Mouse (Mus musculus) heart, embryonic 11.5 days (tissue): Measurements from ENCODE around the gene Tanc1. TPM values are rescaled to one million over a fixed set of nuclear protein-coding genes. Genes with fewer than 3 reads are reported as not detected.

Experiments
- ATAC-seq: fragments of 200-750 bp; cut with Nextera tagmentation; replicated peaks from 2 replicates; pipeline ENCODE4 v1.8.0; 2017; ENCODE audit warnings: moderate library complexity; ENCODE audit not compliant: insufficient number of reproducible peaks, low FRiP score, low TSS enrichment
- H3K27ac ChIP-seq: fragments of 300-500 bp; sonication (generic); 2 replicates; pipeline ENCODE4 v1.5.1; 2014; ENCODE audit warnings: mild to moderate bottlenecking, low read depth, low read length
- H3K27me3 ChIP-seq: fragments of 300-500 bp; sonication (generic); 2 replicates; pipeline ENCODE4 v1.6.1; 2014; ENCODE audit warnings: mild to moderate bottlenecking, low read length, mixed read lengths; ENCODE audit not compliant: control insufficient read depth, insufficient read depth
- H3K36me3 ChIP-seq: fragments of 300-500 bp; sonication (generic); 2 replicates; pipeline ENCODE4 v1.6.1; 2014; ENCODE audit warnings: mild to moderate bottlenecking, low read length, moderate library complexity, mixed read lengths; ENCODE audit not compliant: control insufficient read depth, insufficient read depth
- H3K4me1 ChIP-seq: fragments of 300-500 bp; sonication (generic); 2 replicates; pipeline ENCODE4 v1.6.1; 2014; ENCODE audit warnings: low read length; ENCODE audit not compliant: control insufficient read depth, insufficient read depth
- H3K4me2 ChIP-seq: fragments of 300-500 bp; sonication (generic); 2 replicates; pipeline ENCODE4 v1.6.1; 2014; ENCODE audit warnings: mild to moderate bottlenecking, moderate library complexity
- H3K4me3 ChIP-seq: fragments of 300-500 bp; sonication (generic); 2 replicates; pipeline ENCODE4 v1.5.1; 2014; ENCODE audit warnings: low read depth, low read length
- H3K9ac ChIP-seq: fragments of 300-500 bp; sonication (generic); 2 replicates; pipeline ENCODE4 v1.6.1; 2014; ENCODE audit warnings: mild to moderate bottlenecking, low read depth, low read length, moderate library complexity
- H3K9me3 ChIP-seq: fragments of 300-500 bp; sonication (generic); replicated peaks from 2 replicates; pipeline ENCODE4 v1.6.1; 2016; ENCODE audit warnings: low read length; ENCODE audit not compliant: control insufficient read depth
- WGBS: fragments of 180-500 bp; shearing (Covaris S2); extraction: QIAGEN DNeasy Blood & Tissue Kit; methylation state at CpG from one replicate; pipeline ENCODE4 v1.1.7; 2014; ENCODE audit not compliant: insufficient replicate concordance; 5-methylcytosine and 5-hydroxymethylcytosine counted together
- polyA plus RNA-seq: library from polyadenylated mRNA; unstranded; fragments of >200 nt; fragmentation: Nextera tagmentation; extraction: Ambion mirVana; gene quantifications from 2 replicates; pipeline ENCODE4 v1.2.1, GENCODE M21; 2014

Gene Tanc1
- polyA plus RNA-seq, 1 experiment from 2014 or later: 26.0 TPM

GRCm38 (mm10) chr2:59717746-59718294, 106.0 kb downstream of the Tanc1 start:
- Histone ChIP-seq H3K27me3 (no peaks in the 10 kb centered on the region), H3K27ac (no peak overlapping the region), H3K36me3 (no peaks in the 10 kb centered on the region), H3K9ac (no peak overlapping the region), H3K4me2 (no peak overlapping the region), H3K4me1 (peaks cover 21% of the 10 kb centered on the region), H3K4me3 (no peak overlapping the region), H3K9me3 (no peaks in the 10 kb centered on the region)
- 77% methylated on average over 3 of the region's 3 CpGs for WGBS
- no peak for ATAC-seq

DNA sequence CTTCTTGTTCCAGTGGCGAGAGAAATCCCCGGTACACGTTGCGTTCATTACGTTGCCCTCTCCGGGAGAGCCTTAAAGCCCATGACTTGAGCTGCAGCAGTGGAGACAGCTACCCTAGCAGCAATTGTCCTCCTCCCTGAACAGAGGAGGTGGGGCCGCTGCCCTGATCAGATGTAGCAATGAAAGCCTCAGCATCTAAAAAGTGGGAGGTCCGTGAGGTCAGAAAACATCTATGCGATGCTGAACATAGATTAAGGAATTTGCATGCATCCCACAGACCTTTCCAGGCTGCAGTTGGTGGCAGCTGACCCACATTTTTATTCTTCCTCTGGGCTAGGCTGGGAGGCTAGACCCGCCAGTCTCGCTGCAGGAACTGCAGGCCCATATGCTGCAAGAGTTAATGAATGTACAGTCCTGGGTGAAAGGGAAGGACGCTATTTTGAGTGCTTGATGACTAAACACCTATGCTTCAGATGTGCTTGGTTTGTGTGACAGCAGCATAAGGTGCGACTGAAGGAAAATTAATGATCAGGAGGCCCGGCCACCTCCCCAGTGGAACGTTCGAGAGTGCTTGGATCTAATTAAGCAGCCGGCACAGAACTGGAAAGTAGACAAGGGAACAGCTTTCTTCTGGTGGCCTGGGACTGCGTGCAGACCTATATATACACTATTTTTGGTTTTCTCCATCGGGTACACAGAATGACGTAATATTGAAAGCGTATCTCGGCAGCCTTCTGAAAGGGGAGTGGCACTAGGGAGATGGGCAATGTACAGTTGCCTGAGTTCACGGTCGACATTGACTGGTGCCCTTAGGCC, 107.0 kb downstream of the Tanc1 start:
- no peaks in the 10 kb centered on the region for H3K9me3 ChIP-seq
- H3K27ac ChIP-seq: no peak overlapping the region
- no peak overlapping the region for H3K4me3 ChIP-seq
- 72% methylated on average over 24 of the region's 24 CpGs for WGBS
- no peak overlapping the region for H3K9ac ChIP-seq
- H3K4me1 ChIP-seq: peaks cover 19% of the 10 kb centered on the region
- no peak overlapping the region for H3K4me2 ChIP-seq
- no peaks in the 10 kb centered on the region for H3K27me3 ChIP-seq
- no peaks in the 10 kb centered on the region for H3K36me3 ChIP-seq
- no peak for ATAC-seq

DNA sequence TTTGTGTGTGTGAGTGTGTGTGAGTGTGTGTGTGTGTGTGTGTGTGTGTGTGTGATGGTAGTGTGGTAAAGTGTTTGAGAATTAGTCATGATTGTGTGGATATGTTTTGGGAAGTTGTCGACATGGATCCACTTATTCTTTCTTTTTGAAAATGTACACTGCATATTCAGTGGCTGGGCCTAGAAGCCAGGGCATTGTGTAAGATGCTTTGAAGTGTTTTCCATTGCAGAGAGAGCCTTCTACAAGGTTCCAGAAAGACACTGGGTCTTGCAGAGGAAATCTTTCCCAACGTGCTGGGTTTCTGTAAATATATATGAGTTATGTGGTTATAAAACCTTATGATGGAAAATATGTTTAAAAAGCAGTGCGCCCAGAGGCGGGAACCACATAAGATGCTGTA, 108.0 kb downstream of the Tanc1 start:
- H3K4me1 ChIP-seq: peaks cover 19% of the 10 kb centered on the region
- no peak overlapping the region for H3K4me2 ChIP-seq
- 88% methylated on average over 4 of the region's 4 CpGs for WGBS
- no peak overlapping the region for H3K9ac ChIP-seq
- no peak overlapping the region for H3K4me3 ChIP-seq
- H3K36me3 ChIP-seq: no peaks in the 10 kb centered on the region
- ATAC-seq: no peak
- H3K27ac ChIP-seq: no peak overlapping the region
- H3K9me3 ChIP-seq: no peaks in the 10 kb centered on the region
- H3K27me3 ChIP-seq: no peaks in the 10 kb centered on the region

DNA sequence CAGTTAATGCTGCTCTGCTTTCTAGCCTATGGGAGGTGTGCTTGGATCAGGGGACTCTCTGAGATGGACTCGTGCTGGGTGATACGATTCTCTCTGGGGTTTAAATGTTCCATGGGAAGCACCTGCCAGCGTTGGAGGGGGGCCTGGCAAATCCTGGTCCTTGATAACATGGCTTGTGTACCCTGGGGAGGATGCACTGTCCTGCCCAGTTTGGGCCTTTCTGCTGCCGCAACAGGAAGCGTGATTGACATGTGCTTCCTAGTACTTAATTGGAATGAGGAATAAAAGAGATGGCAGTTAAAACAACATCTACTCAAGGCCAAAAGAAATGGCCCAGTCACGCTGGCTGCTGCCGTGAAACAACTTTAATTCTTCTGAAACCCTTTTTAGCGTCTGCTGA, 109.3 kb downstream of the Tanc1 start:
- WGBS: 41% methylated on average over 8 of the region's 8 CpGs
- Histone ChIP-seq H3K4me1 (peaks cover 19% of the 10 kb centered on the region), H3K4me3 (no peak overlapping the region), H3K4me2 (no peak overlapping the region), H3K9me3 (no peaks in the 10 kb centered on the region), H3K27ac (no peak overlapping the region), H3K36me3 (peaks cover 6% of the 10 kb centered on the region), H3K9ac (no peak overlapping the region), H3K27me3 (no peaks in the 10 kb centered on the region)
- no peak for ATAC-seq

DNA sequence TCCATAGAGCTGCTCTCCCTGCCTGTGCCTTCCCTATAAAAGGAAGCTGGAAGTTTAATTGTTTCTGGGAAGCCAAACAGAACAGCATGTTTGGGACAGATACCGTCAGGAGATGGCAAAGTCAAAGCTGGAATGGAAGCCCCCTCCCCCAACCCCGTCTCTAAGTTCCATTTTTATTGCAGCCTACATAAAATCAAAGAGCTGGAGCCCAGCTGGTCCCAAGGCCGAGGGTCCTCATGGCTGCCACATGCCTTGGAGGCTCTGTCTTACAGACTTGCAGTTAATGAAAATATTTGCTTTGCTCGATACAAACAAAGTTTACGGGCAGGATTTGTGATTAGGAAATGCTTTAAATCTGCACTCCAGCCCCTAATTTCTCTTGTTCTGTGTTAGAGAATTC, 109.9 kb downstream of the Tanc1 start:
- 58% methylated on average over 5 of the region's 5 CpGs for WGBS
- Histone ChIP-seq H3K4me3 (no peak overlapping the region), H3K27me3 (no peaks in the 10 kb centered on the region), H3K4me2 (no peak overlapping the region), H3K27ac (no peak overlapping the region), H3K36me3 (peaks cover 6% of the 10 kb centered on the region), H3K9ac (no peak overlapping the region), H3K9me3 (no peaks in the 10 kb centered on the region), H3K4me1 (peaks cover 19% of the 10 kb centered on the region)
- ATAC-seq: no peak

- H3K36me3 ChIP-seq: peaks cover 6% of the 10 kb centered on the region
- 84% methylated on average over 5 of the region's 5 CpGs for WGBS
- H3K27me3 ChIP-seq: no peaks in the 10 kb centered on the region
- no peak overlapping the region for H3K4me2 ChIP-seq
- no peaks in the 10 kb centered on the region for H3K9me3 ChIP-seq
- no peak for ATAC-seq
- no peak overlapping the region for H3K27ac ChIP-seq
- H3K4me3 ChIP-seq: no peak overlapping the region
- H3K9ac ChIP-seq: no peak overlapping the region
- H3K4me1 ChIP-seq: peaks cover 15% of the 10 kb centered on the region
Observed at GRCm38 (mm10) chr2:59723311-59723710, 111.5 kb downstream of the Tanc1 start.

- ATAC-seq: no peak
- peaks cover 10% of the 10 kb centered on the region for H3K4me1 ChIP-seq
- no peak overlapping the region for H3K4me2 ChIP-seq
- no peaks in the 10 kb centered on the region for H3K27me3 ChIP-seq
- no peak overlapping the region for H3K9ac ChIP-seq
- H3K9me3 ChIP-seq: no peaks in the 10 kb centered on the region
- no peak overlapping the region for H3K4me3 ChIP-seq
- 83% methylated on average over 14 of the region's 14 CpGs for WGBS
- H3K27ac ChIP-seq: no peak overlapping the region
- peaks cover 6% of the 10 kb centered on the region for H3K36me3 ChIP-seq
Observed at GRCm38 (mm10) chr2:59725518-59726185, 113.8 kb downstream of the Tanc1 start.

DNA sequence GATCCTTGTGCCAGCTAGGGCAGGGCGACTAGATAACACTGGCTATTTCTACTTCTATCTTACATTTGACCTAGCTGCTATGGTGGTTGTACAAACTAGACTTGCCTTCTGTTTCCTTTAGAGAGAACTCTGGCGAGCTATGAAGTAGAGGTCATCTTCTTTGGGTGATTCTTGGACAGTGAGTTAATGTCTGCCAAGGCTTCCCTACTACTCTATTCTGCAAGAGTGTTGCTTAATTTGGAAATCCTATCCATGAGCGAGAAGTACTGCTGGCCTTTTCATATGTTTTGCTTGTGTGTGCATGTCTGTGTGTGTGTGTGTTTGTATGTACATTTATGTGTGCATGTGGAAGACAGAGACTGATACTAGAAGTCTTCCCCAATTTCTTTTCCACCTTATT, 120.0 kb downstream of the Tanc1 start:
- no peaks in the 10 kb centered on the region for H3K36me3 ChIP-seq
- H3K9me3 ChIP-seq: no peaks in the 10 kb centered on the region
- no peaks in the 10 kb centered on the region for H3K27me3 ChIP-seq
- H3K27ac ChIP-seq: no peak overlapping the region
- no peak overlapping the region for H3K4me2 ChIP-seq
- H3K4me3 ChIP-seq: no peak overlapping the region
- no peak for ATAC-seq
- 79% methylated on average over 3 of the region's 3 CpGs for WGBS
- H3K4me1 ChIP-seq: no peaks in the 10 kb centered on the region
- no peak overlapping the region for H3K9ac ChIP-seq
